Mouse (Mus musculus): ENCODE measurements at regions not wholly inside any gene's neighbourhood (a gene's known extent, or its start where the extent isn't known, plus 50 kb on each side); places are given as distances from the start of the nearest gene placed in this dataset.

- in situ Hi-C loops (cut with MboI; ENCODE audit: low pct_unique_long_range_greater_than_20kb in 1 of 2, low sequenced_read_pairs in 2 of 2, unreplicated experiment in 1 of 2): no loop called here
Observed at GRCm38 (mm10) chr8:8142933-8143495, 518.0 kb downstream of the Efnb2 start.

- in situ Hi-C loops (cut with MboI; ENCODE audit: low pct_unique_long_range_greater_than_20kb in 1 of 2, low sequenced_read_pairs in 2 of 2, unreplicated experiment in 1 of 2): no loop called here
Observed at GRCm38 (mm10) chr8:8142461-8142860, 518.6 kb downstream of the Efnb2 start.

DNA sequence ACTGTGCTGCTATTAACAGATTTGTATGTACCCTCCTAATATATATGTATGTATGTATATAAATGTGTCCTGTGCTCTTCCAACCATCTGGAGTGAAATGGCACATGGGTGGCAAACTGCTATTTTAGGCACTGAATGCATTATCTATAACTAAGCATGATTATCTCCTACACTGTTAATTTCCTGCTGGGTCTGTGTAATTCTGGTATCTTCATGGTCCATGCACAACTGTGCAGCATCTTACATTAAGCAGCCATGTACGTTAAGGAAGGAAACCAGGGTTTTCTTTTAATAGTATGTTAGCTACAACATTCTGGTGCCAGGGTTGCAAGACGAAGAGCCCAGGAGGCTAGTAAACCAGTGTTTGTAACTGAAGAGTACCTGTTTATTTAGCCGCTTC lies 521.3 kb downstream of the Efnb2 start:
- in situ Hi-C loops (cut with MboI; ENCODE audit: low pct_unique_long_range_greater_than_20kb in 1 of 2, low sequenced_read_pairs in 2 of 2, unreplicated experiment in 1 of 2): no loop called here

GRCm38 (mm10) chr8:8133001-8133785 lies 527.8 kb downstream of the Efnb2 start:
- in situ Hi-C loops (cut with MboI; ENCODE audit: low pct_unique_long_range_greater_than_20kb in 1 of 2, low sequenced_read_pairs in 2 of 2, unreplicated experiment in 1 of 2): no loop called here

GRCm38 (mm10) chr8:8131961-8132376 lies 529.1 kb downstream of the Efnb2 start:
- in situ Hi-C loops (cut with MboI; ENCODE audit: low pct_unique_long_range_greater_than_20kb in 1 of 2, low sequenced_read_pairs in 2 of 2, unreplicated experiment in 1 of 2): no loop called here

DNA sequence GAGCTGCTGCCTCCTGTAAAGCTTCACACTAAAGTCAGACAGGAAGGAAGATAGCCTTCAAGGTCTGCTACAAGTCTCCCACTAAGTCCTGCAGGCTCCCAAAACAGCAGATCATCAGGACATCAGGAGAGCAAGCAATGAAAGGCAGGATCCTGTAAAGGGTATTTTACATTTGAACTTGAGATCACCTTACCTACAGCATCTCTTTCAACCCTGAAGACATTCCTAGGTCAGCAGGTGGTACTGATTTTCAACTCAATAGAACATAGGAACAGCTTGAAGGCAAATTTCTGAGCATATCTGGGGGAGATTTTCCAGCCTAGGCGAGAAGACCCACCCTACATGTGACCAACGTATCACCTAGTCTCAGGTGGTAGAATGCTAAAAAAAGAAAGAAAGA lies 530.2 kb downstream of the Efnb2 start:
- in situ Hi-C loops (cut with MboI; ENCODE audit: low pct_unique_long_range_greater_than_20kb in 1 of 2, low sequenced_read_pairs in 2 of 2, unreplicated experiment in 1 of 2): no loop called here

DNA sequence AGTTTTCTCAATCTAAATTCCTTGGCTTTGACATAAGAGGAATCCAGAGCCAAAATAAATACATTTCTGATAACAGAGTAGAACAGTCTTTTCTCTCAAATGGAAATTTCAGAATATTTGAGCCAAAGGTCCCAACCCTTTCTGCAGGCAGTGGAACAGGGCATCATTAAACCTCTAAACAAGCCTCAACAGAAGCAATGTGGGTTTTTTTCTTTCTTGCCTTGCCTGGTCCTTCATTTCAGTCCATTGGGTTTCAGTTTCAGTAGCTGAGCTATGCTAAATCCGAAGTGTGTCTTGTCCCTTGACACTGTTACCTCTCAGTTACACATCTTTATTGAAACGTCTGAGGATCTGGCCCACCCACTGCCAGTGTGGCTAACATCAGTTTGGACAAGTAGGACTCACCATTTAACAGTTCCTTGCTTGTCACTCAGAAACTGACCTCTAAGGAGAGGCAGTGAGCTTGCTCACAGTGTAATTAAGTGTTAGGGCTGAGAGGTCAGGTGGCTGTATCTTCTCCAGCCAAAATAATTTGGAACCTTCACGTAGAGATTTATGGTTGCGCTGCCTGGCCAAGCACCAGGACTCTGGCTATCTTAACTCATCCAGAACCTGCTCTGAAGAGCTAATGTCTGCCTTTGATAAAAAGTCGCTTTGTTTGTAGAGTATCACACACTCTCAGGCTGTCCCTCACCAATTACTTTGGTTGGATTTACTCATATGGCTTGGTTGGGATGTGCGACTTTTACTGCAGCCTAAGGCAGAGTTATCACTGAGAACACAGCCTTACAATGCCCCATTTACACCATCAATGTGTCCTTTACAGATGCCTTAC lies 545.2 kb downstream of the Efnb2 start:
- in situ Hi-C loops (cut with MboI; ENCODE audit: low pct_unique_long_range_greater_than_20kb in 1 of 2, low sequenced_read_pairs in 2 of 2, unreplicated experiment in 1 of 2): no loop called here

- in situ Hi-C loops (cut with MboI; ENCODE audit: low pct_unique_long_range_greater_than_20kb in 1 of 2, low sequenced_read_pairs in 2 of 2, unreplicated experiment in 1 of 2): no loop called here
Observed at GRCm38 (mm10) chr8:8114604-8115003, 546.4 kb downstream of the Efnb2 start.

DNA sequence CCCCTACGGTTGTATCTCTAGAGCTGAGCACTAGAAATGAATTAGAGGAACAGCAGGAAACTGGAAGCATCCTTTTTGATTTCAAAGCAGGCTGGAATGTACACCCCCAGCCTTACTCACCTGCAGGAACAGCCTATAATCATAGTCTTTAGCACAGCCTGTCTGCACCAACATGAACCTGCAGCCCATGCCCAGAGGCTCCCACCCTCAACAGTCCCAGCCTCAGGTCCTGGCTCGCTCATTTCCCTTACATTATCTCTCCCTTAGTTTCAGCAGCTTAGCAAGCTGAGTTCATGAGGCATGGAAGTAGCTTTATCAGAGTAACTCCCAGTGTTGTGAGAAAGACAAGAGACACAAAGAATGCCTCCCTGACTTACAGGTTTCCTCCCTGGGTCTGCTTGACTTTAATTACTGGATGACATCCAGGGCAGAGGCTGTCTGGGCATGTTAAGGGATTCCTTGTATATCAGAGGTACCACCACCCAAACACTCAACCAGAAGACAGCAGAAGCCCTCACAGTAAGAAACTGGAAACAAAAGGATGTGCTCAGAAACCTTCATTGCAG lies 551.2 kb downstream of the Efnb2 start:
- in situ Hi-C loops (cut with MboI; ENCODE audit: low pct_unique_long_range_greater_than_20kb in 1 of 2, low sequenced_read_pairs in 2 of 2, unreplicated experiment in 1 of 2): no loop called here

DNA sequence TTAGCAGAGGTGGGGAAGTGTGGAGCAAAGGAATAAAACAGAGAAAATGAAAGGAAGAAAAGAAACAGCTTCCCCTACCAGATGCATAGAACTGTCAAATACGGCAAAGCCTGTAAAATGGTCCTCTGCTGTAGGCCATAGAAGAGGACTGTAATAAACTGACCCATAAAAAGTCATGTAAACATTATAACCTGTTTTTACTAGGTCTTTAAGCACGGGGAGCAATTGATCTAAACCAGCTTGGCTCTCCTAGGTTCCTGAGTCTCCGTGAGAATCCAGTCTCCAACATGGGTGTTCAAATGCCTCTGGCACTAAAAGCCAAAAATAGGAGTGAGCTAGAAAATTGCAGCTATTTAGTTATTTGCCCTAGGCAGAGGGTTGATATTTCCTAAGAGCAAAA lies 557.5 kb downstream of the Efnb2 start:
- in situ Hi-C loops (cut with MboI; ENCODE audit: low pct_unique_long_range_greater_than_20kb in 1 of 2, low sequenced_read_pairs in 2 of 2, unreplicated experiment in 1 of 2): no loop called here

- in situ Hi-C loops (cut with MboI; ENCODE audit: low pct_unique_long_range_greater_than_20kb in 1 of 2, low sequenced_read_pairs in 2 of 2, unreplicated experiment in 1 of 2): no loop called here
Observed at GRCm38 (mm10) chr8:8102010-8102727, 558.9 kb downstream of the Efnb2 start.

- in situ Hi-C loops (cut with MboI; ENCODE audit: low pct_unique_long_range_greater_than_20kb in 1 of 2, low sequenced_read_pairs in 2 of 2, unreplicated experiment in 1 of 2): no loop called here
Observed at GRCm38 (mm10) chr8:8092551-8092950, 568.5 kb downstream of the Efnb2 start.

DNA sequence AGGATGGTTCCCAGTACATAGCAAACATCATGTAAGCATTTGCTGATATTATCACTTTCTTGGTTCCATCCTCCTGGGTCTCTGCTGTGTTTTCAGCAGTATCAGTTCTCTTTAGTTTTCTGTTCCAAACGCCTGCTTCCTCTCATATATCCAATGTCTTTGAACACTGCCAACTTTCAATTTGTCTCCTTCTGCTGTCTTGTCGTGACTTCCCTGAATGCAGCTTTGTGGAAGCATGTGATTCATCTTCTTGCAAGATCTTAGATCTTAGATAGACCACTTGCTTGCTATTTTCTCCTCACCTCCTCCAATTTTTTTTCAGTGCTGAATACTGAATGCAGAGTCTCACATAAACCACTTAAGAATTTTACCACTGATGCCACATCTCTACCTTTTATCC lies 576.4 kb downstream of the Efnb2 start:
- in situ Hi-C loops (cut with MboI; ENCODE audit: low pct_unique_long_range_greater_than_20kb in 1 of 2, low sequenced_read_pairs in 2 of 2, unreplicated experiment in 1 of 2): no loop called here

DNA sequence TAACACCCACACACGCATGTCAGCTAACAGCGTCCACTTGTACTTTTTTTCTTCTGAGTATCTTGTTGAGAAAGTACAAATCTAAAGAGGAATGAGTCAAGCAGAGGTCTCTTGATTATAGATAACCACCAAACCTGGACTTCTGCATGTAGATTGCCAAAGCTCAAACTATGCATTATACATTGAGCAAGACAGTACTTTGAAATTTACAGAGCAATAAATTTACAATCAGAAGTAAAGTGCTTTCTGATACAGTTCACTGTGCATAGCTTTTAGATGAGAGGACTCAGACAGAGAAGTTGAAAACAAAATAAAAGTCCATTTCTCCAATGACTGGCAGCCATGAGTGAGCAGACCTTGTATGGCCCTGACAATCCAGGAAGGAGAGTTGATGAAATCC lies 597.0 kb downstream of the Efnb2 start:
- in situ Hi-C loops (cut with MboI; ENCODE audit: low pct_unique_long_range_greater_than_20kb in 1 of 2, low sequenced_read_pairs in 2 of 2, unreplicated experiment in 1 of 2): no loop called here

GRCm38 (mm10) chr8:8054224-8054916 lies 606.7 kb downstream of the Efnb2 start:
- in situ Hi-C loops (cut with MboI; ENCODE audit: low pct_unique_long_range_greater_than_20kb in 1 of 2, low sequenced_read_pairs in 2 of 2, unreplicated experiment in 1 of 2): no loop called here

- in situ Hi-C loops (cut with MboI; ENCODE audit: low pct_unique_long_range_greater_than_20kb in 1 of 2, low sequenced_read_pairs in 2 of 2, unreplicated experiment in 1 of 2): no loop called here
Observed at GRCm38 (mm10) chr8:8051186-8051585, 609.9 kb downstream of the Efnb2 start.

DNA sequence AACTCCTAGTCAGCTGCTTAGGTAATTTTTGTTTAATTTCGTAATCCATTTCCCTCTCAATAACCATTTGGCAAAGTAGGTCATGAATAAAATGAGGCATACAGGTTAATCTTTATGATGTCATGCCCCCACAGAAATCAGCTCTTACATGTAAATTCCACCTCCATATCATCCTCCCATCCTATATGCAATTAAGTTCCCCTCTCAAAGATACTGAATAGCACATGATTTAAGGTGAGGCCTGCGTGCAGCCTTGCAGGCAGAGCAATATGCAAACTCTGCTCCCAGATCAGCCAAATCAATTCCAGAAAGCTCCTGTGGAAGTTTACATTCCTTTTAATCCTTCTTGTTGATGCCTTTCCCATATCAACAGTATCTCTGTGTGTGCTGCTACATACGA lies 610.3 kb downstream of the Efnb2 start:
- in situ Hi-C loops (cut with MboI; ENCODE audit: low pct_unique_long_range_greater_than_20kb in 1 of 2, low sequenced_read_pairs in 2 of 2, unreplicated experiment in 1 of 2): no loop called here

GRCm38 (mm10) chr8:8044926-8045325 lies 616.1 kb downstream of the Efnb2 start:
- in situ Hi-C loops (cut with MboI; ENCODE audit: low pct_unique_long_range_greater_than_20kb in 1 of 2, low sequenced_read_pairs in 2 of 2, unreplicated experiment in 1 of 2): no loop called here
